Mouse (Mus musculus): ENCODE data around the gene Dnm3. TPM values are rescaled to one million over a fixed set of nuclear protein-coding genes. Genes with fewer than 3 reads are reported as not detected.

Dnm3 gene
- polyA plus RNA-seq, 1 experiment, result 8.2 TPM

DNA sequence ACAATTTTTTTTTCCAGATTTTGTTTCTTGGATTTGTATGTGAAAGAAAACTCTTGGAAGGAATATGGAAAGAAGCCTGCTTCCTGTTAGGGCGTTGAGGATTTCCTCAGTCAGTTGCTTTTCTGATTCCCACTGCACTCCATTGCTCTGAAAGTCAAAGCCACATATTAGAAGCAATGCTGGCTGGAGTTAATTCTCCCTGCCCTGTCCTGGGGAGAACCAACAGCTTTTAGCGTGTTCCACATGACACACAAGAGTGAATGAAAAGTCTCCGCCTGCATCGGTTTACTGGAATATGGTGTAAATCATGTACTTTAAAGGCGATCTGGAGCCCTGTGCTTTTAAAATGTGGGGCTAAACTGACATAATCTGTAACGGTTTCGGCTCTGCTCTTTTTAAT is 424.6 kb downstream of the Dnm3 start:
- Histone ChIP-seq H3K27ac (ENCODE audit: insufficient read depth, low read depth, low read length) (no peak overlapping the region), H3K4me1 (ENCODE audit: control insufficient read depth, insufficient read depth, low read length) (no peaks in the 10 kb centered on the region), H3K27me3 (replicated peaks; ENCODE audit: control insufficient read depth, insufficient read depth, low read length) (no peaks in the 10 kb centered on the region), H3K4me3 (ENCODE audit: insufficient read depth, low read depth, low read length) (no peak overlapping the region), H3K36me3 (ENCODE audit: control insufficient read depth, insufficient read depth, low read length) (no peaks in the 10 kb centered on the region)
- TF ChIP-seq CTCF (conservative IDR thresholded peaks at IDR 0.05; ENCODE audit: insufficient read depth, insufficient read length, low read depth, low read length) (no peak), POLR2A (IDR thresholded peaks at IDR 0.05; ENCODE audit: low read depth, low read length) (no peak)
- no peak for DNase-seq
- WGBS, result 44% methylated on average over 7 of the region's 7 CpGs

DNA sequence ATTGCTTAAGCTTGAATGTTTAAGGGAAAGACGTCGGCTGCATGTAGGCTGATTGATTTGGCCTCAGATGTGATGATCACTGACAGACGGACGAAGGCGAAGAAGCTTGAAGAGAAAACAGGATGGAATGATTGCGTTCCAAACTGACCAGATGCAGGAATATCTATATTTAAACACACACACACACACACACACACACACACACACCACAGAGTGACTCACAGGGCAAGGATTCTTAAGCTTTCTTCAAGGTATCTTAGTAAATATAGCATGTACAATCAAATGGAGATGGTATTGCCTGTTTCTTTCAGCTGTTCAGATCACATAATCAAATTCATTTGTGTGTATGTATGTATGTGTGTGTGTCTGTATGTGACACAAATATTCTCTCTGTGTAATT is 425.1 kb downstream of the Dnm3 start:
- Histone ChIP-seq H3K27ac (ENCODE audit: insufficient read depth, low read depth, low read length) (no peak overlapping the region), H3K4me1 (ENCODE audit: control insufficient read depth, insufficient read depth, low read length) (no peaks in the 10 kb centered on the region)
- WGBS, result 95% methylated on average over 6 of the region's 6 CpGs

DNA sequence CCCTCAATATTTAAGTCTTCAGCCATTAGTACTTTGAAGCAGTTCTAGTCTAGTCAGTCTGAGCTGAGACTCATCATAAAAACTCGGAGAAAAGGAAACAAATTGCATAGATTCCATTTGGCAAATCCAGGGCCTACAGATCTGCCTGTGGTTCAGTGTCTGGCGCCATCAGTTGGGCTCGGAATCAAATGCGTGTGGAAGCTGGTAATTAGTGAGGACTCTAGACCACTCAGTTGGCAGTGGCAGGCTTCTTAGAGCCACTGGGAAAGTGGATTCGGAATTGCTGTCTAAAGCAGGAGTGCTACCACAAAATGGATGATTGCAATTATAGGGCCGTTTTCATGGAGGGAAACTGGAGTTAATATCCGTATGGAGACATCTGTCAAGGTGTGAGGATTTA is 425.7 kb downstream of the Dnm3 start:
- WGBS, result 90% methylated on average over 7 of the region's 7 CpGs
- no peak for TF ChIP-seq POLR2A (IDR thresholded peaks at IDR 0.05; ENCODE audit: low read depth, low read length)
- no peak for TF ChIP-seq CTCF (conservative IDR thresholded peaks at IDR 0.05; ENCODE audit: insufficient read depth, insufficient read length, low read depth, low read length)
- Histone ChIP-seq H3K27me3 (replicated peaks; ENCODE audit: control insufficient read depth, insufficient read depth, low read length) (no peaks in the 10 kb centered on the region), H3K27ac (ENCODE audit: insufficient read depth, low read depth, low read length) (no peak overlapping the region), H3K4me1 (ENCODE audit: control insufficient read depth, insufficient read depth, low read length) (no peaks in the 10 kb centered on the region), H3K4me3 (ENCODE audit: insufficient read depth, low read depth, low read length) (no peak overlapping the region), H3K36me3 (ENCODE audit: control insufficient read depth, insufficient read depth, low read length) (no peaks in the 10 kb centered on the region)
- DNase-seq, result no peak

More for the DNA sequence above, 425.1 kb downstream of the Dnm3 start:
- Histone ChIP-seq H3K36me3 (ENCODE audit: control insufficient read depth, insufficient read depth, low read length) (no peaks in the 10 kb centered on the region), H3K27me3 (replicated peaks; ENCODE audit: control insufficient read depth, insufficient read depth, low read length) (no peaks in the 10 kb centered on the region), H3K4me3 (ENCODE audit: insufficient read depth, low read depth, low read length) (no peak overlapping the region)
- TF ChIP-seq POLR2A (IDR thresholded peaks at IDR 0.05; ENCODE audit: low read depth, low read length), result no peak
- TF ChIP-seq CTCF (conservative IDR thresholded peaks at IDR 0.05; ENCODE audit: insufficient read depth, insufficient read length, low read depth, low read length), result no peak
- DNase-seq, result no peak

DNA sequence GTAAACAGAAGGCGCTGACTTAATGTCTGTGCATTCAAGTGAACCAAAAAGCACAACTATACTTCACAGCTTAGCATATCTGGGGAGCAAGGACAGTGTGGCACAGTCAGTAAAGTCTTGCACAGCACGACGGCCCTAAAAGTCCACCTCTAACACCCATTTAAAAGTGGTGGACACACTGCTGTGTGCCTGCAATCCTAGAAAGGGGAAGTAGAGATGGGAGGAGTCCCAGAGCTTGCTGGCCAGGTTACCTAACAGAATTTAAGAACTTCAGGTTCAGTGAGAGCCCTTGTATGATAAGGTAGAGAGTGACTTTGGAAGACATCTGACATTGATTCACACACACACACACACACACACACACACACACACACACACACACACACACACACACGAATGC is 426.1 kb downstream of the Dnm3 start:
- Histone ChIP-seq H3K4me3 (ENCODE audit: insufficient read depth, low read depth, low read length) (no peak overlapping the region), H3K36me3 (ENCODE audit: control insufficient read depth, insufficient read depth, low read length) (no peaks in the 10 kb centered on the region), H3K27ac (ENCODE audit: insufficient read depth, low read depth, low read length) (no peak overlapping the region), H3K4me1 (ENCODE audit: control insufficient read depth, insufficient read depth, low read length) (no peaks in the 10 kb centered on the region), H3K27me3 (replicated peaks; ENCODE audit: control insufficient read depth, insufficient read depth, low read length) (no peaks in the 10 kb centered on the region)
- 94% methylated on average over 4 of the region's 4 CpGs for WGBS
- DNase-seq, result no peak
- TF ChIP-seq CTCF (conservative IDR thresholded peaks at IDR 0.05; ENCODE audit: insufficient read depth, insufficient read length, low read depth, low read length) (no peak), POLR2A (IDR thresholded peaks at IDR 0.05; ENCODE audit: low read depth, low read length) (no peak)

DNA sequence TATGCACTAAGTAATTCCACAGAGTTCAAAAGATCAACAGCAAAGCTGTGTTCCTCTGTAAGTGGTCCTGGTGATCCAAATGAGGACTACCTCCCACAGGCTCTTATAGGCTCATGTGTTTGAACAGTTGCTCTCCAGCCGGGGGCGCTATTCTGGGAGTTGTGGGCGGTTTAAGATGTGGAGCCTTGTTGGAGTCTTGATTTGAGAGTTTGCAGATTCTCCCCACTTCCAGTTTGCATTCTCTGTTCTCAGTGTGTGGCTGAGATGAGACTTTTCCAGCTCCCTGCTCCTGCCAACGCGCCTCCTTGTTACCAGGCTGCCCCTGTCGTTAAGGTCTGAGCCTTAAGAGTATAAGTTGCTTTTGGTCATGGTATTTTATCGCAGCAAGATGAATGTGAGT is 430.2 kb downstream of the Dnm3 start:
- no peak for TF ChIP-seq POLR2A (IDR thresholded peaks at IDR 0.05; ENCODE audit: low read depth, low read length)
- no peak for TF ChIP-seq CTCF (conservative IDR thresholded peaks at IDR 0.05; ENCODE audit: insufficient read depth, insufficient read length, low read depth, low read length)
- Histone ChIP-seq H3K4me3 (ENCODE audit: insufficient read depth, low read depth, low read length) (no peak overlapping the region), H3K27me3 (replicated peaks; ENCODE audit: control insufficient read depth, insufficient read depth, low read length) (no peaks in the 10 kb centered on the region), H3K27ac (ENCODE audit: insufficient read depth, low read depth, low read length) (no peak overlapping the region), H3K4me1 (ENCODE audit: control insufficient read depth, insufficient read depth, low read length) (no peaks in the 10 kb centered on the region), H3K36me3 (ENCODE audit: control insufficient read depth, insufficient read depth, low read length) (no peaks in the 10 kb centered on the region)
- WGBS, result 88% methylated on average over 7 of the region's 7 CpGs
- no peak for DNase-seq

DNA sequence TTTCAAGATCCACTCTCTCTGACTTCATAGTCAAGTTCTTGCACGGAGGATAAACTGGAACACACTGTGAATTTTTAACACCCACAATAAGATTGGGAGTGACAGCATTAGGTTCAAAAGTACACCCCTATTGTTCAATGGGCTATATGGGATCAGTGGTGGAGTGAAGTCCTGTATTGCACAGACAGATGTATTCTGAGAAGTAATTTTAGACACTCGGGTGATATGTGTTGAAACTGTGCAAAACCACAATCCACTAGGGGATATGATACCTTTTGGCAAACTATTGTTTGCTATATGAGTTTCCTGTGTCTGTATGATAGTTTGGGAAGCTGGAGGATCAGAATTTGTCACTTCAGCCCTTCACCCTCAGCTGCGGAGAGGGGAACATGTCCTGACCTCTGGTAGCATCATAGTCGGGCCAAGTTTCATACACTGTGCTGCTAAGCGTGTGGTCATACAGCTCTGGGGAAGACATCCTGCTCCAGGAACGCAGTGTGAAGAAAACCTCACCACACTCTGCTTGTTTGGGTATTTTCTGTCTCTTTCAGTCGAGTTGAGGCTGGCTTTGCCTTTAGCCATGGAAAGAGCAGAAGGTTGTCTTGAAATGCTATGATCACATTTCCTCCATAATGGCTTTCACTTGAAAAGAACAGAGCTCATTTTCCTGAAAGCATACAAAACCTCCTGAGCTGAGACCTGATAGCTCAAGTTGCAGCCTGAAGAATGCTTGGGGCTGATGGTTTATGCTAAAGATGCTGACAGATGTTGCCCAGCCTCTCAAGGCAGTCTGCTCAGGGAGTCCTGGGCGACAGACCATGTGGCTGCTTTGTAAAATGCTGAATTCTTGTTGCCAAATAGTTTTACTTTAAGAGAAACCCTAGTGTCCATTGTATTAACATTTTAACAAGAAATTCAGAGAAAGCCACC is 433.8 kb downstream of the Dnm3 start:
- Histone ChIP-seq H3K4me1 (ENCODE audit: control insufficient read depth, insufficient read depth, low read length) (0 out of 2 replicates have a peak, but pooled peaks cover 5% of the 10 kb centered on the region), H3K27ac (ENCODE audit: insufficient read depth, low read depth, low read length) (no peak overlapping the region), H3K4me3 (ENCODE audit: insufficient read depth, low read depth, low read length) (no peak overlapping the region), H3K27me3 (replicated peaks; ENCODE audit: control insufficient read depth, insufficient read depth, low read length) (no peaks in the 10 kb centered on the region), H3K36me3 (ENCODE audit: control insufficient read depth, insufficient read depth, low read length) (no peaks in the 10 kb centered on the region)
- DNase-seq, result no peak
- TF ChIP-seq POLR2A (IDR thresholded peaks at IDR 0.05; ENCODE audit: low read depth, low read length), result no peak
- TF ChIP-seq CTCF (conservative IDR thresholded peaks at IDR 0.05; ENCODE audit: insufficient read depth, insufficient read length, low read depth, low read length), result no peak
- 54% methylated on average over 8 of the region's 8 CpGs for WGBS

DNA sequence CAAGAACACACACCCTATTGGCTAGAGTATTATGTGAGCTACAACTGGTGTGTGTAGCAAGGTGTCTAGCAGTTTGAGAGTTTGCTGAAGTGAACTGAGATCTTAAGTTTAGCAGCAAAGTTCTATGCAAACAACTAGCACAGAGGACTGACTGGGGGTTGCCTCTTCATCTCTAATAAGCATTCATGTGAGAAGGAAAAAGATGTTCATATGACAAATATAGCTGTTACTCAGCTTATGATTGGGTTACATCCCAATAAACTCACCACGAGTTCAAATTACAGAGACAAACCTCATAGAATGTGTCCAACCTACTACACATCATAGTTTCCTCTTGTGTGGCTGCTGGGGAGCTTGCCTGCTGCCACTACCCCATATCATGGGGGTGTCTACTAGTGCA is 434.6 kb downstream of the Dnm3 start:
- Histone ChIP-seq H3K27ac (ENCODE audit: insufficient read depth, low read depth, low read length) (no peak overlapping the region), H3K4me1 (ENCODE audit: control insufficient read depth, insufficient read depth, low read length) (peaks cover 10% of the 10 kb centered on the region; the same call in 1 of the 2 replicates), H3K27me3 (replicated peaks; ENCODE audit: control insufficient read depth, insufficient read depth, low read length) (no peaks in the 10 kb centered on the region), H3K4me3 (ENCODE audit: insufficient read depth, low read depth, low read length) (no peak overlapping the region), H3K36me3 (ENCODE audit: control insufficient read depth, insufficient read depth, low read length) (no peaks in the 10 kb centered on the region)
- TF ChIP-seq POLR2A (IDR thresholded peaks at IDR 0.05; ENCODE audit: low read depth, low read length), result no peak
- no peak for TF ChIP-seq CTCF (conservative IDR thresholded peaks at IDR 0.05; ENCODE audit: insufficient read depth, insufficient read length, low read depth, low read length)
- 75% methylated on average over 1 of the region's 1 CpGs for WGBS
- no peak for DNase-seq

Data from kidney, adult 2 months (tissue).